Mouse (Mus musculus): ENCODE results near the gene Gmpr2. TPM values are rescaled to one million over a fixed set of nuclear protein-coding genes. Genes with fewer than 3 reads are reported as not detected.

Gene Gmpr2
- 39.0 and 39.8 TPM in 2 replicates for polyA plus RNA-seq (2015; fragmentation: Nextera tagmentation; extraction: Ambion mirVana)

GRCm38 (mm10) chr14:55671833-55672740, at the start of gene Gmpr2, which contains the start of gene Nedd8:
Gene Gmpr2, plus strand, starts transcription at chr14:55671941.
Gene Nedd8, minus strand, starts transcription at chr14:55672124.

GRCm38 (mm10) chr14:55635523-55636007, 36.2 kb upstream of the Gmpr2 start, which contains the start of gene Ipo4:
Gene Ipo4, minus strand, starts transcription at chr14:55635957.

GRCm38 (mm10) chr14:55637795-55638194, 33.9 kb upstream of the Gmpr2 start, which contains the start of gene Gm49378:
Gene Gm49378, minus strand, starts transcription at chr14:55637895.

GRCm38 (mm10) chr14:55643060-55643907, 28.5 kb upstream of the Gmpr2 start, which contains the start of gene Tm9sf1:
Gene Tm9sf1, minus strand, starts transcription at chr14:55643806.

GRCm38 (mm10) chr14:55649884-55650283, 21.9 kb upstream of the Gmpr2 start, which contains the start of gene Tssk4:
Gene Tssk4, plus strand, starts transcription at chr14:55650184.

GRCm38 (mm10) chr14:55659960-55660573, 11.7 kb upstream of the Gmpr2 start, which contains the start of gene Mdp1:
Gene Mdp1, minus strand, starts transcription at chr14:55660508.

GRCm38 (mm10) chr14:55681160-55682117, 9.7 kb downstream of the Gmpr2 start, which contains the start of gene Tinf2:
Gene Tinf2, minus strand, starts transcription at chr14:55681820.

GRCm38 (mm10) chr14:55713729-55714122, 42.0 kb downstream of the Gmpr2 start, which contains the start of gene Tgm1:
Gene Tgm1, minus strand, starts transcription at chr14:55713926.

GRCm38 (mm10) chr14:55721700-55722437, 50.1 kb downstream of the Gmpr2 start, which contains the start of gene Rabggta:
Gene Rabggta, minus strand, starts transcription at chr14:55722263.

Other genes with a start within 250 kb of the Gmpr2 start
- gene Dhrs4, start 193.2 kb upstream of the Gmpr2 start, polyA plus RNA-seq (2015; fragmentation: Nextera tagmentation; extraction: Ambion mirVana): 23.9 and 29.2 TPM in 2 replicates
- gene Carmil3, start 181.3 kb upstream of the Gmpr2 start, polyA plus RNA-seq (2015; fragmentation: Nextera tagmentation; extraction: Ambion mirVana): 22.4 and 27.9 TPM in 2 replicates
- gene Cpne6, start 161.5 kb upstream of the Gmpr2 start, polyA plus RNA-seq (2015; fragmentation: Nextera tagmentation; extraction: Ambion mirVana): 72.7 and 73.7 TPM in 2 replicates
- gene Nrl, start 147.0 kb upstream of the Gmpr2 start, polyA plus RNA-seq (2015; fragmentation: Nextera tagmentation; extraction: Ambion mirVana): 0.53 and 0.66 TPM in 2 replicates
- gene Pck2, start 131.7 kb upstream of the Gmpr2 start, polyA plus RNA-seq (2015; fragmentation: Nextera tagmentation; extraction: Ambion mirVana): 28.3 and 29.6 TPM in 2 replicates
- 77.2 and 77.8 TPM in 2 replicates for gene Dcaf11, start 111.9 kb upstream of the Gmpr2 start, polyA plus RNA-seq (2015; fragmentation: Nextera tagmentation; extraction: Ambion mirVana)
- gene A730061H03Rik, start 111.5 kb upstream of the Gmpr2 start, polyA plus RNA-seq (2015; fragmentation: Nextera tagmentation; extraction: Ambion mirVana): 0.83 and 1.1 TPM in 2 replicates
- gene Fitm1, start 96.3 kb upstream of the Gmpr2 start, polyA plus RNA-seq (2015; fragmentation: Nextera tagmentation; extraction: Ambion mirVana): 0.32 TPM in 1 of 2 replicates, not detected in the other
- 218 and 246 TPM in 2 replicates for gene Psme1, start 93.8 kb upstream of the Gmpr2 start, polyA plus RNA-seq (2015; fragmentation: Nextera tagmentation; extraction: Ambion mirVana)
- gene Emc9, start 86.6 kb upstream of the Gmpr2 start, polyA plus RNA-seq (2015; fragmentation: Nextera tagmentation; extraction: Ambion mirVana): 92.8 and 99.8 TPM in 2 replicates
- gene Psme2, start 80.8 kb upstream of the Gmpr2 start, polyA plus RNA-seq (2015; fragmentation: Nextera tagmentation; extraction: Ambion mirVana): 154 and 183 TPM in 2 replicates
- gene Rnf31, start 80.2 kb upstream of the Gmpr2 start, polyA plus RNA-seq (2015; fragmentation: Nextera tagmentation; extraction: Ambion mirVana): 16.4 and 23.6 TPM in 2 replicates
- 10.0 and 13.8 TPM in 2 replicates for gene Irf9, start 68.4 kb upstream of the Gmpr2 start, polyA plus RNA-seq (2015; fragmentation: Nextera tagmentation; extraction: Ambion mirVana)
- 14.5 and 14.7 TPM in 2 replicates for gene Rec8, start 53.9 kb upstream of the Gmpr2 start, polyA plus RNA-seq (2015; fragmentation: Nextera tagmentation; extraction: Ambion mirVana)
- gene Ipo4, start 36.0 kb upstream of the Gmpr2 start, polyA plus RNA-seq (2015; fragmentation: Nextera tagmentation; extraction: Ambion mirVana): 91.3 and 115 TPM in 2 replicates
- gene Gm49378, start 34.0 kb upstream of the Gmpr2 start, polyA plus RNA-seq (2015; fragmentation: Nextera tagmentation; extraction: Ambion mirVana): 1.4 and 1.9 TPM in 2 replicates
- 56.4 and 60.8 TPM in 2 replicates for gene Tm9sf1, start 28.1 kb upstream of the Gmpr2 start, polyA plus RNA-seq (2015; fragmentation: Nextera tagmentation; extraction: Ambion mirVana)
- gene Tssk4, start 21.8 kb upstream of the Gmpr2 start, polyA plus RNA-seq (2015; fragmentation: Nextera tagmentation; extraction: Ambion mirVana): 0.18 and 0.27 TPM in 2 replicates
- gene Mdp1, start 11.4 kb upstream of the Gmpr2 start, polyA plus RNA-seq (2015; fragmentation: Nextera tagmentation; extraction: Ambion mirVana): 73.9 and 80.1 TPM in 2 replicates
- gene Nedd8, start 183 bp downstream of the Gmpr2 start, polyA plus RNA-seq (2015; fragmentation: Nextera tagmentation; extraction: Ambion mirVana): 600 and 637 TPM in 2 replicates
- 23.1 and 26.2 TPM in 2 replicates for gene Tinf2, start 9.9 kb downstream of the Gmpr2 start, polyA plus RNA-seq (2015; fragmentation: Nextera tagmentation; extraction: Ambion mirVana)
- 0.19 and 0.46 TPM in 2 replicates for gene Tgm1, start 42.0 kb downstream of the Gmpr2 start, polyA plus RNA-seq (2015; fragmentation: Nextera tagmentation; extraction: Ambion mirVana)
- gene Rabggta, start 50.3 kb downstream of the Gmpr2 start, polyA plus RNA-seq (2015; fragmentation: Nextera tagmentation; extraction: Ambion mirVana): 51.6 and 55.1 TPM in 2 replicates
- gene Dhrs1, start 73.7 kb downstream of the Gmpr2 start, polyA plus RNA-seq (2015; fragmentation: Nextera tagmentation; extraction: Ambion mirVana): 98.5 and 99.2 TPM in 2 replicates
- 18.9 and 24.6 TPM in 2 replicates for gene Nop9, start 73.8 kb downstream of the Gmpr2 start, polyA plus RNA-seq (2015; fragmentation: Nextera tagmentation; extraction: Ambion mirVana)
- 0.57 and 0.76 TPM in 2 replicates for gene Cideb, start 86.5 kb downstream of the Gmpr2 start, polyA plus RNA-seq (2015; fragmentation: Nextera tagmentation; extraction: Ambion mirVana)
- 0.50 and 0.74 TPM in 2 replicates for gene Ltb4r2, start 89.5 kb downstream of the Gmpr2 start, polyA plus RNA-seq (2015; fragmentation: Nextera tagmentation; extraction: Ambion mirVana)
- gene Ltb4r1, start 94.0 kb downstream of the Gmpr2 start, polyA plus RNA-seq (2015; fragmentation: Nextera tagmentation; extraction: Ambion mirVana): 0.38 and 1.1 TPM in 2 replicates
- gene Adcy4, start 112.2 kb downstream of the Gmpr2 start, polyA plus RNA-seq (2015; fragmentation: Nextera tagmentation; extraction: Ambion mirVana): 2.4 and 2.6 TPM in 2 replicates
- gene Ripk3, start 116.9 kb downstream of the Gmpr2 start, polyA plus RNA-seq (2015; fragmentation: Nextera tagmentation; extraction: Ambion mirVana): 1.4 and 1.5 TPM in 2 replicates
- 5.1 and 5.7 TPM in 2 replicates for gene Nfatc4, start 151.2 kb downstream of the Gmpr2 start, polyA plus RNA-seq (2015; fragmentation: Nextera tagmentation; extraction: Ambion mirVana)
- 5.8 and 6.7 TPM in 2 replicates for gene Nynrin, start 182.1 kb downstream of the Gmpr2 start, polyA plus RNA-seq (2015; fragmentation: Nextera tagmentation; extraction: Ambion mirVana)
- 0.68 and 1.0 TPM in 2 replicates for gene Cbln3, start 212.5 kb downstream of the Gmpr2 start, polyA plus RNA-seq (2015; fragmentation: Nextera tagmentation; extraction: Ambion mirVana)
- 6.2 and 7.5 TPM in 2 replicates for gene Khnyn, start 213.0 kb downstream of the Gmpr2 start, polyA plus RNA-seq (2015; fragmentation: Nextera tagmentation; extraction: Ambion mirVana)
- 141 and 152 TPM in 2 replicates for gene Sdr39u1, start 228.4 kb downstream of the Gmpr2 start, polyA plus RNA-seq (2015; fragmentation: Nextera tagmentation; extraction: Ambion mirVana)